Mouse (Mus musculus) hindbrain, embryonic 15.5 days (tissue): ENCODE data around the gene Olfr1240. TPM values are rescaled to one million over a fixed set of nuclear protein-coding genes. Genes with fewer than 3 reads are reported as not detected.

Experiments used
- ATAC-seq: fragments of 200-750 bp; cut with Nextera tagmentation; 2 replicates; pipeline ENCODE4 v1.8.0; 2017; ENCODE audit warnings: low read depth, moderate number of reproducible peaks, moderate TSS enrichment; ENCODE audit not compliant: low FRiP score
- H3K27ac ChIP-seq: fragments of 300-500 bp; sonication (generic); replicated peaks from 2 replicates; pipeline ENCODE4 v1.5.1; 2015; ENCODE audit warnings: mild to moderate bottlenecking, inconsistent platforms
- H3K27me3 ChIP-seq: fragments of 300-500 bp; sonication (generic); 2 replicates; pipeline ENCODE4 v1.6.1; 2015; ENCODE audit warnings: control low read depth, inconsistent platforms
- H3K36me3 ChIP-seq: fragments of 300-500 bp; sonication (generic); 2 replicates; pipeline ENCODE4 v1.6.1; 2015; ENCODE audit warnings: control low read depth, inconsistent platforms
- H3K4me1 ChIP-seq: fragments of 300-500 bp; sonication (generic); replicated peaks from 2 replicates; pipeline ENCODE4 v1.6.1; 2015; ENCODE audit warnings: control low read depth, inconsistent platforms
- H3K4me2 ChIP-seq: fragments of 300-500 bp; sonication (generic); 2 replicates; pipeline ENCODE4 v1.6.1; 2015; ENCODE audit warnings: moderate library complexity, mild to moderate bottlenecking, inconsistent platforms
- H3K4me3 ChIP-seq: fragments of 300-500 bp; sonication (generic); 2 replicates; pipeline ENCODE4 v1.5.1; 2015; ENCODE audit warnings: mild to moderate bottlenecking, inconsistent platforms
- H3K9ac ChIP-seq: fragments of 300-500 bp; sonication (generic); 2 replicates; pipeline ENCODE4 v1.6.1; 2015; ENCODE audit warnings: inconsistent platforms
- H3K9me3 ChIP-seq: fragments of 300-500 bp; sonication (generic); 2 replicates; pipeline ENCODE4 v1.6.1; 2016; ENCODE audit warnings: control low read depth, inconsistent platforms
- WGBS: fragments of 180-500 bp; shearing (Covaris S2); methylation state at CpG from one replicate; pipeline ENCODE4 v1.1.7; 2015; 5-methylcytosine and 5-hydroxymethylcytosine counted together
- polyA plus RNA-seq: library from polyadenylated mRNA; unstranded; fragments of >200 nt; fragmentation: Nextera tagmentation; extraction: Ambion mirVana; gene quantifications from 2 replicates; pipeline ENCODE4 v1.2.1, GENCODE M21; 2015

The Olfr1240 gene
- not detected in 2 replicates for polyA plus RNA-seq

GRCm38 (mm10) chr2:89442900-89443299, at the start of gene Olfr1240:
Olfr1240 (minus strand) TSS chr2:89443000.
- Histone ChIP-seq H3K4me3 (no peak within 1 kb of the TSS), H3K9me3 (no peaks in the 10 kb centered on the region), H3K4me2 (no peak within 1 kb of the TSS), H3K4me1 (no peaks in the 10 kb centered on the region), H3K36me3 (no peaks in the 10 kb centered on the region), H3K9ac (no peak within 1 kb of the TSS), H3K27me3 (no peaks in the 10 kb centered on the region), H3K27ac (no peak within 1 kb of the TSS)
- ATAC-seq = no peak
- 89% methylated on average over 3 of the region's 3 CpGs for WGBS

- Histone ChIP-seq H3K27me3 (no peaks in the 10 kb centered on the region), H3K36me3 (no peaks in the 10 kb centered on the region), H3K4me1 (no peaks in the 10 kb centered on the region), H3K9ac (no peak within 1 kb of the TSS), H3K4me3 (no peak within 1 kb of the TSS), H3K4me2 (no peak within 1 kb of the TSS), H3K27ac (no peak within 1 kb of the TSS), H3K9me3 (no peaks in the 10 kb centered on the region)
- ATAC-seq = no peak
These were observed 44.2 kb upstream of the Olfr1240 start, which contains the start of gene Olfr1241 for GRCm38 (mm10) chr2:89487026-89487425. Olfr1241 (minus strand) TSS chr2:89487126.

- no peaks in the 10 kb centered on the region for H3K27me3 ChIP-seq
- no peaks in the 10 kb centered on the region for H3K4me1 ChIP-seq
- 98% methylated on average over 2 of the region's 2 CpGs for WGBS
These were observed 22.5 kb downstream of the Olfr1240 start, which contains the start of gene Olfr1239 for GRCm38 (mm10) chr2:89420307-89420706. Olfr1239 (minus strand) TSS chr2:89420407.

GRCm38 (mm10) chr2:89414557-89414956, 28.2 kb downstream of the Olfr1240 start:
- H3K4me1 ChIP-seq = no peaks in the 10 kb centered on the region
- WGBS = 93% methylated on average over 1 of the region's 1 CpGs
- no peak overlapping the region for H3K27ac ChIP-seq
- H3K4me2 ChIP-seq = no peak overlapping the region
- H3K9ac ChIP-seq = no peak overlapping the region
- ATAC-seq = no peak
- no peak overlapping the region for H3K4me3 ChIP-seq
- H3K9me3 ChIP-seq = no peaks in the 10 kb centered on the region
- H3K36me3 ChIP-seq = no peaks in the 10 kb centered on the region
- H3K27me3 ChIP-seq = no peaks in the 10 kb centered on the region

More at GRCm38 (mm10) chr2:89420307-89420706, 22.5 kb downstream of the Olfr1240 start, which contains the start of gene Olfr1239:
- no peaks in the 10 kb centered on the region for H3K9me3 ChIP-seq
- no peak within 1 kb of the TSS for H3K27ac ChIP-seq
- H3K4me2 ChIP-seq = no peak within 1 kb of the TSS
- ATAC-seq = no peak
- no peak within 1 kb of the TSS for H3K4me3 ChIP-seq
- no peaks in the 10 kb centered on the region for H3K36me3 ChIP-seq
- H3K9ac ChIP-seq = no peak within 1 kb of the TSS

GRCm38 (mm10) chr2:89409576-89409975, 33.2 kb downstream of the Olfr1240 start, which contains the start of gene Olfr1238:
Olfr1238 (minus strand) TSS chr2:89409676.
- Histone ChIP-seq H3K4me1 (no peaks in the 10 kb centered on the region), H3K9ac (no peak within 1 kb of the TSS), H3K4me3 (no peak within 1 kb of the TSS), H3K9me3 (no peaks in the 10 kb centered on the region), H3K4me2 (no peak within 1 kb of the TSS), H3K27me3 (no peaks in the 10 kb centered on the region), H3K36me3 (no peaks in the 10 kb centered on the region), H3K27ac (no peak within 1 kb of the TSS)
- WGBS = 90% methylated on average over 2 of the region's 2 CpGs
- no peak for ATAC-seq

- ATAC-seq = no peak
- Histone ChIP-seq H3K4me3 (no peak overlapping the region), H3K9me3 (no peaks in the 10 kb centered on the region), H3K4me2 (no peak overlapping the region), H3K36me3 (no peaks in the 10 kb centered on the region), H3K27me3 (no peaks in the 10 kb centered on the region), H3K9ac (no peak overlapping the region), H3K27ac (no peak overlapping the region), H3K4me1 (no peaks in the 10 kb centered on the region)
- WGBS = 90% methylated on average over 1 of the region's 1 CpGs
These were observed 41.9 kb downstream of the Olfr1240 start for GRCm38 (mm10) chr2:89400882-89401281.

Other genes with a start within 250 kb of the Olfr1240 start
- not detected in 2 replicates for gene Olfr1226, start 243.0 kb downstream of the Olfr1240 start, polyA plus RNA-seq
- not detected in 2 replicates for gene Olfr1228, start 188.9 kb downstream of the Olfr1240 start, polyA plus RNA-seq
- not detected in 2 replicates for gene Olfr1229, start 155.0 kb downstream of the Olfr1240 start, polyA plus RNA-seq
- not detected in 2 replicates for gene Olfr1230, start 145.7 kb downstream of the Olfr1240 start, polyA plus RNA-seq
- not detected in 2 replicates for gene Olfr1231, start 135.9 kb downstream of the Olfr1240 start, polyA plus RNA-seq
- not detected in 2 replicates for gene Olfr1232, start 113.3 kb downstream of the Olfr1240 start, polyA plus RNA-seq
- not detected in 2 replicates for gene Olfr1233, start 100.6 kb downstream of the Olfr1240 start, polyA plus RNA-seq
- gene Olfr1234, start 78.1 kb downstream of the Olfr1240 start, polyA plus RNA-seq = not detected in 2 replicates
- not detected in 2 replicates for gene Olfr1238, start 33.3 kb downstream of the Olfr1240 start, polyA plus RNA-seq
- gene Olfr1239, start 22.6 kb downstream of the Olfr1240 start, polyA plus RNA-seq = not detected in 2 replicates
- gene Olfr1241, start 44.1 kb upstream of the Olfr1240 start, polyA plus RNA-seq = not detected in 2 replicates
- gene Olfr1242, start 55.3 kb upstream of the Olfr1240 start, polyA plus RNA-seq = not detected in 2 replicates
- not detected in 2 replicates for gene Olfr1243, start 88.5 kb upstream of the Olfr1240 start, polyA plus RNA-seq
- not detected in 2 replicates for gene Olfr1245, start 135.4 kb upstream of the Olfr1240 start, polyA plus RNA-seq
- not detected in 2 replicates for gene Olfr1246, start 150.2 kb upstream of the Olfr1240 start, polyA plus RNA-seq
- not detected in 2 replicates for gene Olfr1247, start 171.1 kb upstream of the Olfr1240 start, polyA plus RNA-seq
- gene Olfr1248, start 175.2 kb upstream of the Olfr1240 start, polyA plus RNA-seq = not detected in 2 replicates
- not detected in 2 replicates for gene Olfr1249, start 192.0 kb upstream of the Olfr1240 start, polyA plus RNA-seq
- not detected in 2 replicates for gene Olfr1250, start 218.5 kb upstream of the Olfr1240 start, polyA plus RNA-seq
- not detected in 2 replicates for gene Olfr1251, start 228.9 kb upstream of the Olfr1240 start, polyA plus RNA-seq